Mouse (Mus musculus) liver, adult 2 months (tissue): Measurements from ENCODE around the gene Rhbdd1. TPM values are rescaled to one million over a fixed set of nuclear protein-coding genes. Genes with fewer than 3 reads are reported as not detected.

Source experiments
- DNase-seq: peaks from one replicate; pipeline ENCODE4 v3.0.0-alpha.2; 2011; ENCODE audit warnings: low read depth, low spot score; ENCODE audit errors: extremely low read depth
- H3K27ac ChIP-seq: fragments of 200-500 bp; replicated peaks from 2 replicates; pipeline ENCODE4 v1.5.1; 2012; ENCODE audit warnings: low read depth, mild to moderate bottlenecking, control low read depth, inconsistent platforms, low read length; ENCODE audit not compliant: insufficient read depth
- H3K27me3 ChIP-seq: fragments of 200-500 bp; 2 replicates; pipeline ENCODE4 v1.6.1; 2012; ENCODE audit warnings: mild to moderate bottlenecking, moderate library complexity, low read length, inconsistent platforms; ENCODE audit not compliant: control insufficient read depth, insufficient read depth
- H3K36me3 ChIP-seq: fragments of 200-500 bp; 2 replicates; pipeline ENCODE4 v1.6.1; 2012; ENCODE audit warnings: low read length, inconsistent platforms; ENCODE audit not compliant: control insufficient read depth, insufficient read depth
- H3K4me1 ChIP-seq: fragments of 200-500 bp; 2 replicates; pipeline ENCODE4 v1.6.1; 2011; ENCODE audit warnings: low read length; ENCODE audit not compliant: control insufficient read depth, insufficient read depth
- H3K4me3 ChIP-seq: fragments of 200-500 bp; 2 replicates; pipeline ENCODE4 v1.5.1; 2011; ENCODE audit warnings: low read depth, mild to moderate bottlenecking, control low read depth, low read length, moderate library complexity; ENCODE audit not compliant: insufficient read depth
- H3K79me2 ChIP-seq: fragments of 200-500 bp; 2 replicates; pipeline ENCODE4 v1.6.1; 2012; ENCODE audit warnings: inconsistent platforms, mild to moderate bottlenecking, low read length, moderate library complexity; ENCODE audit not compliant: control insufficient read depth, insufficient read depth
- H3K9ac ChIP-seq: fragments of 200-500 bp; 2 replicates; pipeline ENCODE4 v1.6.1; 2012; ENCODE audit warnings: low read depth, mild to moderate bottlenecking, control low read depth, inconsistent platforms, low read length
- CTCF ChIP-seq: fragments of 200-500 bp; IDR thresholded peaks from 2 replicates; pipeline ENCODE4 v1.5.1; 2011; ENCODE audit warnings: low read depth, low read length, control low read depth
- POLR2A ChIP-seq: fragments of 200-500 bp; IDR thresholded peaks from 2 replicates; pipeline ENCODE4 v1.6.1; 2011; ENCODE audit warnings: low read length, control low read depth; ENCODE audit not compliant: insufficient read depth; ENCODE audit errors: extremely low read depth
- WGBS: fragments of 180-500 bp; shearing (Covaris S2); methylation state at CpG from one replicate; pipeline ENCODE4 v1.1.7; 2018; 5-methylcytosine and 5-hydroxymethylcytosine counted together
- polyA plus RNA-seq: library from polyadenylated mRNA; depleted of rRNA; stranded (reverse); fragments of >200 nt; gene quantifications from 2 replicates; pipeline ENCODE4 v1.2.3, GENCODE M21; 2012
- total RNA-seq: library from RNA; depleted of rRNA; stranded (reverse); fragments of >200 nt; gene quantifications from 2 replicates; pipeline ENCODE4 v1.2.3, GENCODE M21; 2014

The Rhbdd1 gene
- total and polyA plus RNA-seq, 2 experiments, result 10.9 to 11.4 TPM

- no peak overlapping the region for H3K4me3 ChIP-seq
- H3K79me2 ChIP-seq, result peaks cover 18% of the 10 kb centered on the region; the same call in 1 of the 2 replicates
- peak overlapping the region; percentile 44 for H3K27ac ChIP-seq
- TF ChIP-seq POLR2A (no peak), CTCF (no peak)
- H3K9ac ChIP-seq, result no peak overlapping the region
- peaks cover 17% of the 10 kb centered on the region for H3K4me1 ChIP-seq
- peaks cover 13% of the 10 kb centered on the region for H3K36me3 ChIP-seq
- H3K27me3 ChIP-seq, result no peaks in the 10 kb centered on the region
- WGBS, result 41% methylated on average over 6 of the region's 6 CpGs
- peak; percentile 42 for DNase-seq
Measured at GRCm38 (mm10) chr1:82281823-82282222, 34.4 kb upstream of the Rhbdd1 start.

- DNase-seq, result peak; percentile 71
Measured at GRCm38 (mm10) chr1:82282992-82283611, 33.1 kb upstream of the Rhbdd1 start.

GRCm38 (mm10) chr1:82283901-82284301 is 32.4 kb upstream of the Rhbdd1 start:
- Histone ChIP-seq H3K36me3 (no peaks in the 10 kb centered on the region; the same call in 1 of the 2 replicates), H3K9ac (peak overlapping the region; percentile 15), H3K79me2 (peaks cover 31% of the 10 kb centered on the region), H3K4me3 (peak overlapping the region; percentile 51; the same call in 1 of the 2 replicates), H3K4me1 (peaks cover 35% of the 10 kb centered on the region), H3K27me3 (no peaks in the 10 kb centered on the region), H3K27ac (peak overlapping the region; percentile 71)
- 29% methylated on average over 1 of the region's 1 CpGs for WGBS
- TF ChIP-seq POLR2A, result no peak
- TF ChIP-seq CTCF, result no peak
- peak; percentile 73 for DNase-seq

More at GRCm38 (mm10) chr1:82282992-82283611, 33.1 kb upstream of the Rhbdd1 start:
- peaks cover 28% of the 10 kb centered on the region for H3K4me1 ChIP-seq
- H3K27ac ChIP-seq, result peak overlapping the region; percentile 72
- TF ChIP-seq POLR2A, result 0 out of 2 replicates have a peak, but pooled peaks have one; percentile 70
- TF ChIP-seq CTCF, result no peak
- peaks cover 28% of the 10 kb centered on the region for H3K79me2 ChIP-seq
- peaks cover 3% of the 10 kb centered on the region for H3K36me3 ChIP-seq
- peak overlapping the region; percentile 69 for H3K9ac ChIP-seq
- peak overlapping the region; percentile 63 for H3K4me3 ChIP-seq
- no peaks in the 10 kb centered on the region for H3K27me3 ChIP-seq
- 4% methylated on average over 33 of the region's 35 CpGs for WGBS

- 14% methylated on average over 4 of the region's 4 CpGs for WGBS
- H3K79me2 ChIP-seq, result peaks cover 36% of the 10 kb centered on the region
- H3K4me3 ChIP-seq, result peak overlapping the region; percentile 51
- peak overlapping the region; percentile 71 for H3K27ac ChIP-seq
- peaks cover 40% of the 10 kb centered on the region for H3K4me1 ChIP-seq
- DNase-seq, result peak; percentile 82
- TF ChIP-seq CTCF (no peak), POLR2A (no peak)
- H3K27me3 ChIP-seq, result no peaks in the 10 kb centered on the region
- no peaks in the 10 kb centered on the region; the same call in 1 of the 2 replicates for H3K36me3 ChIP-seq
- H3K9ac ChIP-seq, result peak overlapping the region; percentile 15
Measured at GRCm38 (mm10) chr1:82284403-82284802, 31.8 kb upstream of the Rhbdd1 start.

- Histone ChIP-seq H3K79me2 (peaks cover 42% of the 10 kb centered on the region), H3K9ac (peak overlapping the region; percentile 77), H3K27ac (peak overlapping the region; percentile 87), H3K4me3 (peak overlapping the region; percentile 56), H3K27me3 (no peaks in the 10 kb centered on the region), H3K36me3 (no peaks in the 10 kb centered on the region), H3K4me1 (peaks cover 43% of the 10 kb centered on the region)
- DNase-seq, result peak; percentile 63
- WGBS, result 19% methylated on average over 5 of the region's 5 CpGs
- TF ChIP-seq POLR2A (no peak), CTCF (no peak)
Measured at GRCm38 (mm10) chr1:82285461-82286189, 30.6 kb upstream of the Rhbdd1 start.
